Mouse (Mus musculus): ENCODE measurements at regions not wholly inside any gene's neighbourhood (a gene's known extent, or its start where the extent isn't known, plus 50 kb on each side); places are given as distances from the start of the nearest gene placed in this dataset.

GRCm38 (mm10) chr3:52179686-52180085 lies 74.8 kb upstream of the Maml3 start:
- Histone ChIP-seq H3K9me3 (ENCODE audit: control insufficient read depth, low read length) (no peaks in the 10 kb centered on the region), H3K4me3 (ENCODE audit: low read depth, low read length) (no peak overlapping the region), H3K4me1 (replicated peaks; ENCODE audit: control insufficient read depth, insufficient read depth, low read length) (peaks cover 7% of the 10 kb centered on the region), H3K27me3 (ENCODE audit: control insufficient read depth, insufficient read depth, low read length) (no peaks in the 10 kb centered on the region), H3K27ac (ENCODE audit: low read depth, low read length) (peak overlapping the region; percentile 86), H3K36me3 (ENCODE audit: control insufficient read depth, insufficient read depth, low read length) (no peaks in the 10 kb centered on the region), H3K4me2 (ENCODE audit: low read depth, low read length, severe bottlenecking) (peak overlapping the region; percentile 34), H3K9ac (ENCODE audit: low read length) (peak overlapping the region; percentile 49)
- 3% methylated on average over 12 of the region's 12 CpGs for WGBS
- peak; percentile 84 for DNase-seq (ENCODE audit: low spot score)
- ATAC-seq (replicated peaks; ENCODE audit: low FRiP score) = peak; percentile 84

DNA sequence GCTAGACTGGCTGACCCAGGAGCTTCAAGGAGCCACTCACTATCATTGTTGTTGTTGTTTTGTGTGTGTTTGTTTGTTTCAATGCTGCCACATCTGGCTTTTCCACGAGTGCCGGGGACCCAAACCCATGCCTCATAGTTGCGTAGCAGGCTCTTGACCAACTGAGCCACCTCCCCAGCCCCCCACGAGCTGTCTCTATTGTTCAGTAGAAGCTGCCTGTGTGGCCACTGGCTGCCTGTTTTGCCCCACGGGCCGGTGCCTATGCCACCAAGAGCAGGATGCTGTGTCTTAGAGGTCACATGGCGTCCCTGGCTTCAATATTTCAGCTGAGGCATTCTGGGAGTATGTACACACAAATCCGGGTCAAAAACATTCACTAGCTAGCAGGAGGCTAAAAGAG lies 75.4 kb upstream of the Maml3 start:
- peak overlapping the region; percentile 86 for H3K27ac ChIP-seq (ENCODE audit: low read depth, low read length)
- no peak overlapping the region for H3K4me3 ChIP-seq (ENCODE audit: low read depth, low read length)
- DNase-seq (ENCODE audit: low spot score) = peak; percentile 60
- H3K27me3 ChIP-seq (ENCODE audit: control insufficient read depth, insufficient read depth, low read length) = no peaks in the 10 kb centered on the region
- no peaks in the 10 kb centered on the region for H3K36me3 ChIP-seq (ENCODE audit: control insufficient read depth, insufficient read depth, low read length)
- peaks cover 7% of the 10 kb centered on the region for H3K4me1 ChIP-seq (replicated peaks; ENCODE audit: control insufficient read depth, insufficient read depth, low read length)
- H3K9me3 ChIP-seq (ENCODE audit: control insufficient read depth, low read length) = no peaks in the 10 kb centered on the region
- peak; percentile 54; the same call in 1 of the 2 replicates for ATAC-seq (replicated peaks; ENCODE audit: low FRiP score)
- no peak overlapping the region for H3K4me2 ChIP-seq (ENCODE audit: low read depth, low read length, severe bottlenecking)
- WGBS = 30% methylated on average over 8 of the region's 8 CpGs
- H3K9ac ChIP-seq (ENCODE audit: low read length) = peak overlapping the region; percentile 49

DNA sequence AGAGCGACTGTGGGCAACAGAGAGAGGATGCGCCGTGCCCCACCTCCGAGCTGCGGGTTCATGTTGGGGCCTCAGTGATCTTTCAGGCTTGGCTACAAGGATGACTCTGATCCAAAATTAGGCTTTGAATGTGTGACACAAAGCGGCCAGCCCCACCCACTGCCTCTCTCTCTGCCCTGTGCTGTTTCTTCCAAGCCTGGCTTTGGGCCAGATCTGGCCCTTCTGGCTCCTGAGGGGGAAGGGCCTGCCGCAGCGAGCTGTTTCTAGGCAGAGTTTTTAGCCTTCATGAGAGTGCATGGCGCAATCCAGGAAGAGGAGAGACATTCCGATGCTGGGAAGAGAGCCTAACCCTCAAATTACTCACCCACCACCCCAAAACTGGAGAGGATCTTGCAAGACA lies 75.9 kb upstream of the Maml3 start:
- H3K4me1 ChIP-seq (replicated peaks; ENCODE audit: control insufficient read depth, insufficient read depth, low read length) = peaks cover 7% of the 10 kb centered on the region
- peak overlapping the region; percentile 49; the same call in 1 of the 2 replicates for H3K9ac ChIP-seq (ENCODE audit: low read length)
- H3K27me3 ChIP-seq (ENCODE audit: control insufficient read depth, insufficient read depth, low read length) = no peaks in the 10 kb centered on the region
- peak; percentile 74 for ATAC-seq (replicated peaks; ENCODE audit: low FRiP score)
- no peak overlapping the region for H3K4me2 ChIP-seq (ENCODE audit: low read depth, low read length, severe bottlenecking)
- no peaks in the 10 kb centered on the region for H3K36me3 ChIP-seq (ENCODE audit: control insufficient read depth, insufficient read depth, low read length)
- no peak overlapping the region for H3K4me3 ChIP-seq (ENCODE audit: low read depth, low read length)
- WGBS = 50% methylated on average over 10 of the region's 10 CpGs
- H3K9me3 ChIP-seq (ENCODE audit: control insufficient read depth, low read length) = no peaks in the 10 kb centered on the region
- DNase-seq (ENCODE audit: low spot score) = peak; percentile 80
- H3K27ac ChIP-seq (ENCODE audit: low read depth, low read length) = peak overlapping the region; percentile 86

DNA sequence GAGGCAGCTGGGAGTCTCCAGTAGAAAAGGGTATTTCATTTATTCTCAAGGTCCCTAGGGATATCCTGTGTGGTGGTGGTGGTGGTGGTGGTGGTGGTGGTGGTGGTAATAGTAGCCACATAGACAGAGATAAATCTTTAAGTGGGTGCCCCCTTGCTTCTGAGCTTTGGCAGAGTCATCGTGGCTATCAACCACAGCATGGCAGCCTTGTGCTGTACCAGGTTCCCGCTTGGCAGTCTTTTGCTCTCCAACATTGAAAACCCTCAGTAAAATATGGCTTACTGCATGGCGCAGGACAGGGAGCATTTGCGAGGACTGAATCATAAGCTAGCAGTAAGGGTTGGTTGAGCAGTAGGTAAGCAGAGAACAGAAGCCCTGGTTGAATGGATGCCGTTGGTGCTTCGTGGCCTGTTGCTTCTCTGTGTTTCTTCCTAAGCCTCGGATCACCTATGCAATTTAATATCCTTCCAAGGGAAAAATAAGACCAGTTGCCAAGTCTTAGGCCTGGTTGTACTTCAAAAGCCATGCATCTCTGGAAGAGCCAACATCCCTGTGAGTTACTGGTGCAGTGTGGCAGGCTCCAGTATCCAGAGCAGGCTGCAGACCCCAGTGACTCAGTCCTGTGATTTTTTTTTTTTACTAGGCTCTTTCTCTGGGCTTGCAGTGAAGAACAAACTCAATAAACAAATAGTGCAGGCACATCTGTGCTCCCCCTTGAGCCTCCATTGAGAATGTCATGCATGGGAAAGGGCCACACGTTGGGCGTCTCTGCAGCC lies 76.6 kb upstream of the Maml3 start:
- no peaks in the 10 kb centered on the region for H3K36me3 ChIP-seq (ENCODE audit: control insufficient read depth, insufficient read depth, low read length)
- peaks cover 7% of the 10 kb centered on the region for H3K4me1 ChIP-seq (replicated peaks; ENCODE audit: control insufficient read depth, insufficient read depth, low read length)
- peak overlapping the region; percentile 86; the same call in 1 of the 2 replicates for H3K27ac ChIP-seq (ENCODE audit: low read depth, low read length)
- no peak overlapping the region for H3K4me2 ChIP-seq (ENCODE audit: low read depth, low read length, severe bottlenecking)
- DNase-seq (ENCODE audit: low spot score) (no peak), ATAC-seq (replicated peaks; ENCODE audit: low FRiP score) (no peak)
- WGBS = 89% methylated on average over 9 of the region's 9 CpGs
- H3K9me3 ChIP-seq (ENCODE audit: control insufficient read depth, low read length) = no peaks in the 10 kb centered on the region
- no peaks in the 10 kb centered on the region for H3K27me3 ChIP-seq (ENCODE audit: control insufficient read depth, insufficient read depth, low read length)
- no peak overlapping the region for H3K9ac ChIP-seq (ENCODE audit: low read length)
- H3K4me3 ChIP-seq (ENCODE audit: low read depth, low read length) = no peak overlapping the region

DNA sequence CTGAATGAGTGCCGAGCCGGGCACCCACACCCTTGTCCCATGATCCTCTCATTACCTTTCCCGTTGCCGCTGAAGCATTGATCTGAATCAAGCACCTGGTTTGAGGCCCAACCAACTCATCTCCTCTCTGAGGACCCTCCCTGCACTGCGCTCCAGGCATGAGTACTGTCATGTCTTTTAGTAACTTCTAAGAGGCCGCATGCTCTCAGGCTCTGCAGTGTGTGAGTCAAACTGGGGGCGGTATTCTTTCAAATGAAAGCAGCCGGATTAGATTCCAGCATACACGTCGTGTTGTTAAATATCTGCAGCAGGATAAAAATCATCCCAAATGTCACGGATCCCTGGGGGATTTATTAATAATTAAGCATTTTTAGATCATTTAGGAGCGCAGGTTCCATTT lies 79.4 kb upstream of the Maml3 start:
- ATAC-seq (replicated peaks; ENCODE audit: low FRiP score) = no peak
- 84% methylated on average over 12 of the region's 12 CpGs for WGBS
- H3K27ac ChIP-seq (ENCODE audit: low read depth, low read length) = no peak overlapping the region

GRCm38 (mm10) chr3:52185351-52185750 lies 80.5 kb upstream of the Maml3 start:
- H3K9me3 ChIP-seq (ENCODE audit: control insufficient read depth, low read length) = no peaks in the 10 kb centered on the region
- no peak overlapping the region for H3K9ac ChIP-seq (ENCODE audit: low read length)
- H3K4me2 ChIP-seq (ENCODE audit: low read depth, low read length, severe bottlenecking) = no peak overlapping the region
- H3K4me3 ChIP-seq (ENCODE audit: low read depth, low read length) = no peak overlapping the region
- no peak overlapping the region for H3K27ac ChIP-seq (ENCODE audit: low read depth, low read length)
- no peaks in the 10 kb centered on the region for H3K36me3 ChIP-seq (ENCODE audit: control insufficient read depth, insufficient read depth, low read length)
- H3K27me3 ChIP-seq (ENCODE audit: control insufficient read depth, insufficient read depth, low read length) = no peaks in the 10 kb centered on the region; the same call in 1 of the 2 replicates
- H3K4me1 ChIP-seq (replicated peaks; ENCODE audit: control insufficient read depth, insufficient read depth, low read length) = peaks cover 4% of the 10 kb centered on the region
- 18% methylated on average over 2 of the region's 2 CpGs for WGBS
- ATAC-seq (replicated peaks; ENCODE audit: low FRiP score) (no peak), DNase-seq (ENCODE audit: low spot score) (peak; percentile 1)

More for the DNA sequence above, 79.4 kb upstream of the Maml3 start:
- Histone ChIP-seq H3K36me3 (ENCODE audit: control insufficient read depth, insufficient read depth, low read length) (no peaks in the 10 kb centered on the region), H3K4me3 (ENCODE audit: low read depth, low read length) (no peak overlapping the region), H3K4me2 (ENCODE audit: low read depth, low read length, severe bottlenecking) (no peak overlapping the region), H3K27me3 (ENCODE audit: control insufficient read depth, insufficient read depth, low read length) (no peaks in the 10 kb centered on the region), H3K9ac (ENCODE audit: low read length) (no peak overlapping the region), H3K4me1 (replicated peaks; ENCODE audit: control insufficient read depth, insufficient read depth, low read length) (peaks cover 9% of the 10 kb centered on the region), H3K9me3 (ENCODE audit: control insufficient read depth, low read length) (no peaks in the 10 kb centered on the region)
- DNase-seq (ENCODE audit: low spot score) = peak; percentile 14

- Histone ChIP-seq H3K27me3 (ENCODE audit: control insufficient read depth, insufficient read depth, low read length) (no peaks in the 10 kb centered on the region; the same call in 1 of the 2 replicates), H3K4me3 (ENCODE audit: low read depth, low read length) (no peak overlapping the region), H3K36me3 (ENCODE audit: control insufficient read depth, insufficient read depth, low read length) (no peaks in the 10 kb centered on the region), H3K4me2 (ENCODE audit: low read depth, low read length, severe bottlenecking) (no peak overlapping the region), H3K9ac (ENCODE audit: low read length) (no peak overlapping the region), H3K9me3 (ENCODE audit: control insufficient read depth, low read length) (no peaks in the 10 kb centered on the region), H3K27ac (ENCODE audit: low read depth, low read length) (no peak overlapping the region), H3K4me1 (replicated peaks; ENCODE audit: control insufficient read depth, insufficient read depth, low read length) (peaks cover 3% of the 10 kb centered on the region; the same call in 1 of the 2 replicates)
- 63% methylated on average over 4 of the region's 4 CpGs for WGBS
- DNase-seq (ENCODE audit: low spot score) = peak; percentile 47
- ATAC-seq (replicated peaks; ENCODE audit: low FRiP score) = no peak
Observed at GRCm38 (mm10) chr3:52187401-52187801, 80.7 kb upstream of the Foxo1 start.

GRCm38 (mm10) chr3:52188303-52188702 lies 79.8 kb upstream of the Foxo1 start:
- Histone ChIP-seq H3K4me1 (replicated peaks; ENCODE audit: control insufficient read depth, insufficient read depth, low read length) (peaks cover 3% of the 10 kb centered on the region; the same call in 1 of the 2 replicates), H3K27ac (ENCODE audit: low read depth, low read length) (no peak overlapping the region), H3K27me3 (ENCODE audit: control insufficient read depth, insufficient read depth, low read length) (no peaks in the 10 kb centered on the region; the same call in 1 of the 2 replicates), H3K4me2 (ENCODE audit: low read depth, low read length, severe bottlenecking) (no peak overlapping the region), H3K4me3 (ENCODE audit: low read depth, low read length) (no peak overlapping the region), H3K9ac (ENCODE audit: low read length) (no peak overlapping the region), H3K9me3 (ENCODE audit: control insufficient read depth, low read length) (no peaks in the 10 kb centered on the region), H3K36me3 (ENCODE audit: control insufficient read depth, insufficient read depth, low read length) (no peaks in the 10 kb centered on the region)
- ATAC-seq (replicated peaks; ENCODE audit: low FRiP score) (no peak), DNase-seq (ENCODE audit: low spot score) (peak; percentile 20)
- 85% methylated on average over 6 of the region's 6 CpGs for whole genome bisulfite sequencing

GRCm38 (mm10) chr3:52189016-52189415 lies 79.1 kb upstream of the Foxo1 start:
- Histone ChIP-seq H3K36me3 (ENCODE audit: control insufficient read depth, insufficient read depth, low read length) (no peaks in the 10 kb centered on the region), H3K4me1 (replicated peaks; ENCODE audit: control insufficient read depth, insufficient read depth, low read length) (peaks cover 3% of the 10 kb centered on the region; the same call in 1 of the 2 replicates), H3K9ac (ENCODE audit: low read length) (no peak overlapping the region), H3K27me3 (ENCODE audit: control insufficient read depth, insufficient read depth, low read length) (no peaks in the 10 kb centered on the region; the same call in 1 of the 2 replicates), H3K27ac (ENCODE audit: low read depth, low read length) (no peak overlapping the region), H3K9me3 (ENCODE audit: control insufficient read depth, low read length) (no peaks in the 10 kb centered on the region), H3K4me2 (ENCODE audit: low read depth, low read length, severe bottlenecking) (no peak overlapping the region), H3K4me3 (ENCODE audit: low read depth, low read length) (no peak overlapping the region)
- ATAC-seq (replicated peaks; ENCODE audit: low FRiP score) = no peak
- DNase-seq (ENCODE audit: low spot score) = peak; percentile 25
- 92% methylated on average over 6 of the region's 6 CpGs for WGBS

Data from forebrain, embryonic 11.5 days (tissue).